Mouse (Mus musculus) CH12F3 (cell line): ENCODE measurements at regions not wholly inside any gene's neighbourhood (a gene's known extent, or its start where the extent isn't known, plus 50 kb on each side); places are given as distances from the start of the nearest gene placed in this dataset.

ENCODE experiments used
- in situ Hi-C: fragments of 300-500 bp; cut with MboI; formaldehyde crosslinking; loops from 2 replicates; pipeline ENCODE4 v1.14.3; 2020; ENCODE audit warnings: low sequenced_read_pairs

DNA sequence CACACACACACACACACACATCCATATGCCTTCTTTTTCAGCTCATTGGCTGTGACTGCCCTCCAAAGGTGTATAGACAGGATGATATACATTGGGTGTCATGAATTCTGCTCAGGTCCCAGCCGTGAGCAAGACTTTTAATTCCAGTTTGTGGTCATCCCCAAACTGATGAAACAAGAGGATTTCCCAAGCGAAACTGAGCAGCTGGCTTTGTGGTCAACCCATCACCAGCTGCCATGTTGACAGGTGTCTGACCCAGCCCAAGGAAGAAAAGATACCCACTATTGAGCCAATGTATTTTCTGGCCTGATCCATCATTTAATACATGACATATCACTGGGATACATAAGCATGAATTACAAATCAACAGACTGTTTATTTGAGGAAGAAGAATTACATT lies 228.8 kb upstream of the Thbs1 start:
- in situ Hi-C loops = no loop called here

DNA sequence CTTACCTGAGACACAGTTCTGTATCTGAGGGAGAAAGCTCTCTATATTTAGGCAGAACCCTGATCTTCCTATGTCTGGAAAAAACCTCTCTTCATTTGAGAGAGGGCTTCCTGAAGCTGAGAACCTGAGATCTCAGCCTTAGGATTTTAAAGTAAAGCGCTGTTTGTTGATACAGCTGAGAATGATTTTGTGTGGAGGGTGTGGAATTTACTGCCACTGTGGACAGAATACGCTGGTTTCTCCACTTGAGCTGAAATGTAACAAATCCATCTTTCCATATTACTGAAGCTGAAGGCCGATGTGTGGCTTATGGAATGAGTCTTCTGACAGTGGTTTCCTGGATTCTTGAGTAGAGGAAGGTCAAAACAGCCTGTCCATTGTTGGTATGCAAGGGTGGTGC lies 225.2 kb upstream of the Thbs1 start:
- in situ Hi-C loops = no loop called here

DNA sequence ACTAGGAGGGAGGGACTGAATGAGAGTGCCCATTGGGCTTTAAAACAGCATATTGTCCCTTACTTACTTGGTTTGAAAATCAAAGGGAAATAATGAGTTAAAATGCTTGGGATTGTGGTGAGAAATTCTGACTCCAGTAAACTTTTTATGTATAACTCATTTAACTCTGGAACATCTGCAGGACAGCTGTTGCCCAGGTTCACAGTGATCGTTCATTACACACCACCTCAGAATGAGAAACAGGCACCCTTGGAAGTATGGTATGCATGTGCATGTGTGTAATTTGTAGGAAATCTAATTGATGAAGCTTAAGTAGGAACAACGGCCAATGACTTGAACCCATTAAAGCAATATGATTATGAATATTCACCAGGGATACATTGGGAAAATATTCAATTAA lies 210.4 kb upstream of the Thbs1 start:
- in situ Hi-C loops = no loop called here

DNA sequence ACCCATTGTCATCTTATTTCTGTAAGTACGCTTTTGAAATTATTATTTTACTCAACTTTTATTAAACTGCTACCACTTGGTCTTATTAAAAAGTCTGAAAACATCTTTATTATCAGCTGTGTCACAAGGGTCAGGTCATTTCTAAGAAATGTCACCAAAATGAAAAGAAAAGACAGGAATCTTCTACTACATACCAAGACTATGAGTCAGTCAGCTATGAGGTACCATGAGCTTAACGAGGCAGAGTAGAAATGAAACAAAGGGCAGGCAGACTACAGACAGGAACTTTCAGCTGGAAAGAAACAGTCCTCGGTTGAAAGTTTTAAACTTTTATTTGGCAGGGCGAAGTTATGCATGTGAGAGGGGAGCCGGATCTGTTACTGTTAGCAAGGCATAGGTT lies 208.8 kb upstream of the Thbs1 start:
- in situ Hi-C loops = no loop called here

DNA sequence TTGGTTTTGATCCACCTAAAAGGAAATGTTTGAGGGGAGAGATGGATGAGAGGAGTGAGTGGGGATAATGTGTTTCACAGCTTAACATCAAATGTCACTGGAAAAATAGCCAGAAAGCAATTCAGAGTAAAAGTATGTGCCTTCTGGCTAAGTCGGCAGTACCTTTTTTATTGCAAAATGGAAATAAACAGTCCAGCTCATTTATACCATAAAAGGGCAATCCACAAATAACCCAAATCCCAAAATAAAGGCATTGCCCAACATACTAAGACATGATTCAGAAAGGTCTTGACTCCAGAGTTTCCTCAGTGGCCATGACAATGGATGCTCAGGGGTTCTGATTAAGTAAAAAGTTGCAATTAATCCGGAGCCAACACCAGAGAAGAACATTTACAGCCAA lies 208.0 kb upstream of the Thbs1 start:
- in situ Hi-C loops = no loop called here

DNA sequence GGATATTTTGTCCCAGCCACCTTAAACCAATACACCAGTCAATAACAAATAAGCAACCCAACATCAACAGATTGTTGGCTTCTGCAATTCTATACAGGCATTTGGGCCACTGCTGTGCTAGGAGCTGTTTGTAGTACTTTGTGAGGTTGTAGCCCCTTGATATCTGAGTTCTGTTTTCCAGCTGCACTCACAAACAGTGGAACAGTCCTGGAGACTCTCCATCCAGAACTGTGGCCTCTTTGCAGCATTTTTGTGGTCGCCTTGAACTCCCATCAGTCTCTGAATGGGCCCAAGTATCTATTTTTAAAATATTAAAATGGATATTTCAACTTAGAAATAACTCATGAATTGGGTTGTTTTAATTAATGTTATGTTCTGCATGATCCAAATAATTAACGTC lies 205.2 kb upstream of the Thbs1 start:
- in situ Hi-C loops = no loop called here

DNA sequence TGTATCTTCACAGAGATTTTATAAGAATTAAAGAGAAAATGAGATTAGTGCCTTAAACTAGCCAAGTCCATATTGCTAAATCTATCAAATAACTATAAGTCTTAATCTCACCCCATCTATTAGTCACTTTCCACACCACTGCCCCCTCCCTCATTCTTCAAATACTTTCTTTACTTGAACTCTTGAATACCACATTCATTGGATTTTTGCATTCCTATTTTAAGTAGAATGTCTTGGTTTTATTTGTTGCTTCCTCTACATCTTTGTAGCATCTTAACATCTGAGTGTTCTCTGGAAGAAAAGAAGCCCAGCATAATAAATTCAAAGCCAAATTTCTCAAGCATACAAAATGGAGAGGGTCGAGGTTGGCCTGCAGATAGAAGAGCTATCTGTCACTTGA lies 200.9 kb upstream of the Thbs1 start:
- in situ Hi-C loops = no loop called here

DNA sequence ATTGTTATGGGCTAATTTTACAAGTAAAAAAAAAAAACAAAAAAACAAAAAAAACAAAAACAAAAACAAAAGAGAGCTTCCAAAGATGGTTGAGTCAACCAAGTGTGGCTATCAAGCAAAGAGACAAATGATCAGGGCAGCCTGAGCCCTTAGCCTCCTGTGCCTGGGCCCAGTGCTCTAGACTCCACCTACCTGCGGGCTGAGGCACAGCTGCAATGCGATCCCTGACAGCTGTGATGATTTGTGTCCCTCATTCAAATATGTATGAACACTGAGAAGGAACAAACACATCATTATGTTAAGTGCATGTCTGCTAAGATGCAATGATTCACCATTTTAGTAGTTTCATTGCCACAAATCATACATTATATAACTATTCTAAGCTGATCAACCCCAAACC lies 199.0 kb upstream of the Thbs1 start:
- in situ Hi-C loops = no loop called here

DNA sequence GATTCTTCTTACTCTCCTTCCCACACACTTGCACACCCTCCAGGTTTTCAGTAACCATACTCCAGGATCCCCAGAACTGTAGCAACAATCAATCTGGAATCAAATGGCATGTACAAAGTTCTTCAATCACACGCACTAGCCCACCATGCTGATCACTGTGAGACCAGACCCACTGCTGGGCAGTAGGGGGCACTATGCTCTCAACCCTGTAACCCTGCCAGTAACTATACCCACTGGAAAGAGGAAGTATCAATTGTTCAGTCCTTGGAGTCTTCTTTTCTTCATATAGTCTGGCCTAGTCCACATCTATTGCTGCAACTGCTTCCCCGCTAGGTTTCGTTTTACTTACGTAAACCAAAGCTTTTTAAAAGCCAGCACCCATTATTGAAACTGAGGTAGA lies 197.8 kb upstream of the Thbs1 start:
- in situ Hi-C loops = no loop called here

DNA sequence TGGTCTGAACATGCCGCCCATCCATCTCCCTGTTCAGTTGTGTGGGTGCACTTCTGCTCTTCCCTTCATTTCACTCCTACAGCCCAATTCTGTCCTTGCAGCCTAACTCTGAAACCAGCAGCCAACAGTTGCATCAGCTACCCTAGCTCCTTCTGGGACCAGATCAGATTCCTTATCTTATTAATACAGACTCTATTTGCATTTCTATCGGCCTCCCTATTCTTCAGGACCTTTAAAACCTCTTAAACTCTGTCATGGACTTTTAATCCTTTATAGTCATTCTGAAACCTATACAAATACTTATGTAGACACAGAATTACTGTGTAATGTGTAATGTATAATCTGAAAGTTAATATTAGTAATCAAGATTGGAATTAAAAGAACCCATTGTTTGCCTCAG lies 195.9 kb upstream of the Thbs1 start:
- in situ Hi-C loops = no loop called here

DNA sequence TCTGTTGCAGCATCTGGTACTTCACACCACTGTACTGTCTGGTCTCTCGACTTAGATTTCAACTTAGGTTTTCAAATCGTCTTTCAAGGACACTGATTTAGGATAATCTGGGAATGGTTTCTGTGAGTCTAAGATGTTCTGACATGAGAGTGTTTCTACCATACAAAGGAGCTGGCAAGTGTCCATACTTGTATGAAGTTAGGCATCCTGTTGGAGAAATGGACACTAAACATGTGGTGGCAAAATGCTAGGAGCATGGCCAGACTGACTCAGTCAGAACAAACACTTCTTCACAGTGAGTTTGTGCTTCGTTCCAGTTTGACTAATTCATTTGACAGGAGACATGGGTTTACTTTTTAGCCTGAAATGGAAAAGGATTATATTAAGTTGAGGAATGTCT lies 194.5 kb upstream of the Thbs1 start:
- in situ Hi-C loops = no loop called here

DNA sequence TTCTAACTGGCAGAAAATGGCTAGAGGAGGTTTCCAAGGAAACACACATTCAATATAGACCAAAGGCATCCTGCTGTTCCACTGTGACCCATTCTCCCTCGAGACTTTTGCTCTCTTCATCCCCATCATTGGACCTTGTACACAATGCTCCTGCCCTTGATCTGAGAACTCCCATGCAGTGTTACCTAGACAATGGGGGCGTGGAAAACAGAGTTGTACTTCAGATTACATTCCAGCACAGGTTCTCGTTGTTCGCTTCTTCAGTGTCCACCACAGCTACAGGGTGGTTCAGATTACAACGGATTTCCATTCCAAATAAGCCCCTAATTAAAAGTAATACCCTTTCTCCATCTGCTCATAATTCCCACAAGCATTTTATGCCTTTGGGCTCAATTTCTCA lies 186.8 kb upstream of the Thbs1 start:
- in situ Hi-C loops = no loop called here

DNA sequence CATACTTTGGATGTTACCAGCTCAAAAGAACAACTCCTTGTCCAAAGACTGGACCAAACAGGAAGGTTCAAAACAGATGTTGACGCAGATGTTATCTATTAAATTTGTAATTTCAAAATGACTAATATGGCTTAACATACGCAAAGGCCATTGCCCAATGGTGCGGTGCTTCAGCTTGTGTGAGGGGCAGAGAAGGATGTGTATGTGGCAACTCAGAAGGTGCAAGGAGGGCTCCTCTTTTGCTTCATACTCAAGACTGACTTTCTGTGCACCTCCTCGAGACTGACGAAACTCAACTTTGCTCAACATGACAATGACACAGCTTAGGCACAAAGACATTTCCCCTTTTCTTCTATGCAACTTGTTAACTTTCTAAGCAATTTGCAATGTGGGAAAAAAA lies 186.3 kb upstream of the Thbs1 start:
- in situ Hi-C loops = no loop called here

DNA sequence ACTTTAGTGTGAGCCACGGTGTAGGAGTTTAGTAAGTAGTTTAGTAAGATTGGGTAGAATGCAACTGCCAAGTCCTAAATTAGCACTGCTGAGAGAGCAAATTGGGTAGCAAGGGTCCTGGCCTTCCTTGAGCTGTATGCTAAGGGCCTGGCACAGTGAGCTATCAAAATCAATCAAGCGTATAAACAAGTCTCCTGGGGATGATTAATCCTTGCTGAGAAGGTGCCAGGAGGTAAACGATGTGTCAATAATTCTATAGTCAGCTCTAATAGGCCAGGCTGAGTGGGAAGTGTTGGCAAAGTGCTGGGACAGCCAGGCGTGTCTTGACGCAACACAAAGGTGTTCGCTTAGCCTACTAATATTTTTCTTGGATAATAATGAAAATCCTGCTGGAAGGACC lies 183.6 kb upstream of the Thbs1 start:
- in situ Hi-C loops = no loop called here

DNA sequence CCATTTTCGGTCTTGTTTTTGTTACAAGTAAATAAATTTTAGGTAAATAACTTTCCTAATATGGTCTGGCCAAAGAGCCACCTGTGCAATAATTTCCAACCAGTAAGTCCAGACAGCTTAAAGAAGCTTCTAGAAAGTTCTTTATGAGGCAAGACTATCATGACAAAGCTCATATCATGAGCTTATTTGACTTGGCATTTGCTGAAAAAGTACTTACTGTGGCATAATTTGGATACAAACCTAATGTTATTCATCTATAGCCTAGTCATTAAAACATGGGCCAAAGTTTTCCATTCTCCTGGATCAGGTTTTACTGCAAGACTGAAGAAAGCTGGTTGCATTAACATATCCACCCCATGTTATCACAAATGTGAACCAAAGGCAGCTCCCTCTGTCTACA lies 182.1 kb upstream of the Thbs1 start:
- in situ Hi-C loops = no loop called here

DNA sequence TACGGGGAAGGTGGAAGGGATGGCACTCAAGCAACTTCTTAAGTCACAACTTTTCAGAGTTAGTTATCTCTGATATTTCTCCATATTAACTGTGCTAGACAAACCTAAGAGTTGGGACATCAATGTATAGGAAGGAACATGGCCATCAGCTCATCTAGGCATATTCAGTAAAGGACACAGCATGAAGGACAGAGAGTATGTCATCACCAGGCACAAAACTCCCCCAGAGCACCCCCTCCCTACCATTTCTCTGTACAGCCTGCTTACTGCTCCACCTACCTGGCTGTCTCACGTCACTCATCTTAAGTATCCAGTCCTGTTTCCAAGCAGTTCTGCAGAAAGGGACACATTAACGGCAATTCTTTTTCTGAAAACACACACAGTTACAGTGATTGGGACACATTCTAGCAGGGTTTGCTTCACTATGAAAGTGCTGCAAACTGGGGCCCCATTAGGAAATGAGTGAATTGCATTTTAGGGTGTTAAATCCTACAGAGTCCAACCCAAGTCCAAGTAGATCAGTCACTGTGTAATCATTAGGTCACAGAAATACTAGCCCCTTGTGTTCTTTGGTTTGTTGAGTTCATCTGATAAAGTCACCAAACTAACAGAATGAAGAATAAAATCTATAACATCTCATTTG lies 180.7 kb upstream of the Thbs1 start:
- in situ Hi-C loops = no loop called here

DNA sequence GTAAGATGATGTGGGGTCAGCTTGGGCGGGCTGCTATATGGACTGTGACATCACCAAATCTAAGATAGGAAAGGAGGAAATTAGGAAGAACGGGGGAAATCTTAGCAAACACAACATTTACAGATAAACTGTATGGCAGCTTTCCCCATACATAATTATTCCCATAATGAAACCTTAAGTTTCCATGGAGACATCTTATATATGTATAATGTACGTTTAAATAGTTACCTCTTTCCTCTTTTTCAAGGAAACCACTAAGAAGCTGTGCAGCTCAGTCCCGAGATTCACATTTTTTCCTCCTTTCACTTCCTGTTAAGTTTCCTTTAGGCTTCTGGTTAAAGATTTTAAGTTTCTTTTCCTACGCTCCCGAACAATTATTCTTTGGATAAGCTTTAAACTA lies 175.1 kb upstream of the Thbs1 start:
- in situ Hi-C loops = no loop called here

DNA sequence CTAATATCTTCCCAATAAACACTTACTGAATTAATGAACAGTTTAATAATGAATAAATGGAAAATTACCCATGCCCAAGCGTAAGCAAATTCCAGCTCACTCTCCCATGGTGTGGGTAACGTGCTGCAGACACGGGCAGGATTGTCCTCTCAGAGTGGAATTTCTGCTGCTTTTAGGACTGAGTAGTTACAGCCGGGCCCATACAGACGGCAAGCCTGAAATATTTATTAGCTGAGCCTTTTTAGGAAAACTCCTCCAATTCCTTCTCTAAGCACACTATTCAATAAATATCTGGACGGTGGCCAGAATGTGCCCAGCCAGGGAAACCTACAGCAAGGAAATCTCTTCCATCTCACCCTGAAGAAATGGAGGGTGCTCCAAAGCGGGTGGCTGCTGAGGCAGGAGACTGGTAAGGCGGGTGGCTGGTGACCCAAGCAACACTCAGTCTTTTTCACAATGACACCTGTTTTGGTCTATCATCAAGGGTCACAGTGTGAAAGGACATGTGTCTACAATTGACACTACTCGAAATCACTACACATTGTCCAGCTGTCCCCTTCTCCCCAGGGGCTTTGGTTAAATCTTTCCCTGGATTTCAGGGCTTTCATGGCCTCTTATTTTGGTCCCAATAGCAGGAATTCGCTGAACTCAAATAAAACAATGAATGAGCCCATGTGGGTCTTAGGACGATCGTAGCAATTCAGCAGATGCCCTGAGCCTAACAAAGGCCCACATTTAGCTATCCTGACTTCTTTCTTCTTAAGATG lies 173.2 kb upstream of the Thbs1 start:
- in situ Hi-C loops = no loop called here

DNA sequence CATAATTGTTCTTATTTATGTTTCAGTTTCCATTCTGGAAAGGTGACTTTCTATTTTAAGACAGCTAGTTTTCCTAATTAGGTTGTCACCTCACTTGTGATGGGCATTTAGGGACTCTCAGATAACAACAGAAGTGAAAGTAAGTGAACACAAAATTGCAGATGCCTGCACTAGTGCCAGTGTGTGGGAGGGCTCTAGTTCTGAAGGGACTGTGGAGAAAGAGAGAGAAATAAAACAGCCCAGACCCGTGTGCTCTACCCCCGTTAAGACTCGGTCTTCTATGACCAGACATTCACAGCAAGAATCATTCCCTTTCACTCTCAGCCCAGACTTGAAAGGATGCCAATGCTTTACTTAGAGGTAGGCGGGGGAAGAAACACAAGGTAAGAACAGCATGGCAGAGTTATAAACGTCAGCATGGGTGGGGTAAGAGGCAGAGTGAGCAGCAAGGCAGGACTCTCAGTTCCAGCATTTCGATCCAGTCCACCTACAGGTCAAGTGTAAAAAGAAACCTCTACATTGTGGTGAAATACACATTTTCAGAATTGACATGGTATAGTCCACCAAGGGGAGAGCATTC lies 170.1 kb upstream of the Thbs1 start:
- in situ Hi-C loops = no loop called here

DNA sequence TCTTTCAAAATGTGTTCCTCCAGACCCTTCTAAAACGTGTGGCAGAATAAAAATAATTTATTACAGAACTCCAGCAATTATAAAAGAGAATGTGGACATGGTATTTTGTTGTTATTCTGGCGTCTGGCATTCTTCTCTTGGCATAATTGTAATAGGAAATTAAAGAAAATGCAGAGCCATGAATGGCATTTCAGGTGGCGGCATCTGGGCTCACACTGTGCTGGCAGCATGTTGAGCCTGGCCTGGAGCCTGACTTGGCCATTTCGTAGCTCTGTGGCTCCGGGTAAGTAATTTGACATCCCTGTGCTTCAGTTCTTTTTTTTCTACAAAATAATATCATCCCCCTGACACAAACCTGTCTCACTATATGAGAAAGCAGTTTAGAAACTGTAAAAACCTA lies 168.0 kb upstream of the Thbs1 start:
- in situ Hi-C loops = no loop called here

DNA sequence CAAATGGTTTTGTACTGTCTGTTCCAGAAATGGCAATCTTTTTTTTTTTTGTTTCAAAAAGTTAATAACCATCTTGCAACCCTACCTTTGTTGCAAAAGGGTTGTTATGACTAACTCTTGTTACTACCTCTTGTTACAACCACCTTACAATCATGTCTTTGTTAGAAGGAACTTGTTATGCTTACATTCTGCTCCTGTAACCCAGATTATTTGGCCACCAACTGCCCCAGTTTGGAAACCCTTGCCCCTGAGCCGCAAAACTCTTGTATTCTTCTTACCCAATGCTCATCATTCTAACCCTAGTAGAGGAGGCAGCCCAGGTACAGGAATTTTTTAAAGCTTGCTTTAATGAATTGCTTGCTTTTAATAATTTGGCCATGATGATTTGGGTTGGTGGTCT lies 167.4 kb upstream of the Thbs1 start:
- in situ Hi-C loops = no loop called here

DNA sequence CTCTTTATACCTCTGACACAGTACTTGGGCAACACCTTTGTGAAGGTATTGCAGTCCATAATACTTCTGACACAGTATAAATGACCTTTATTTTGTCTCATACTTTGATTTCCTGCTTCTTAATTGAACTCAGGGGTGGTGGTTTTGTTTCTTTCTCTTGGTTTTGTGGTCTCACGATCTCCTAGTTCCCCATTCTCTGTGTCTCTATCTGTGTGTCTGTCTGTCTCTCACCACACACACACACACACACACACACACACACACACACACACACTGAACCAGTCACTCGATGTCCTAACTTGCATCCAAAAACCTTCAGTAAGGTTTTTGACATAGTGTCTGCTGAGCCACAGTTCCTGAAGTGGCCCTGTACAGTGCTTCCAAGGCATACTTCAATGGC lies 166.7 kb upstream of the Thbs1 start:
- in situ Hi-C loops = no loop called here
